Mouse (Mus musculus): ENCODE measurements at regions not wholly inside any gene's neighbourhood (a gene's known extent, or its start where the extent isn't known, plus 50 kb on each side); places are given as distances from the start of the nearest gene placed in this dataset.

- no peak for DNase-seq
Measured at GRCm38 (mm10) chr5:118881886-118882285, 321.4 kb downstream of the Med13l start.

- no peak for DNase-seq
Measured at GRCm38 (mm10) chr5:118888131-118888530, 327.7 kb downstream of the Med13l start.

- no peak for DNase-seq
Measured at GRCm38 (mm10) chr5:118891131-118891530, 330.7 kb downstream of the Med13l start.

- no peak for DNase-seq
Measured at GRCm38 (mm10) chr5:118908224-118908623, 347.7 kb downstream of the Med13l start.

GRCm38 (mm10) chr5:118909756-118910155 lies 349.3 kb downstream of the Med13l start:
- no peak for DNase-seq

- no peak for DNase-seq
Measured at GRCm38 (mm10) chr5:118914191-118914750, 353.8 kb downstream of the Med13l start.

- DNase-seq, result no peak
Measured at GRCm38 (mm10) chr5:118923357-118923756, 362.9 kb downstream of the Med13l start.

GRCm38 (mm10) chr5:118929037-118929436 lies 368.6 kb downstream of the Med13l start:
- DNase-seq, result peak; percentile 12

GRCm38 (mm10) chr5:118929990-118930501 lies 369.6 kb downstream of the Med13l start:
- DNase-seq, result no peak

GRCm38 (mm10) chr5:118939336-118940039 lies 379.0 kb downstream of the Med13l start:
- no peak for DNase-seq

- DNase-seq, result no peak
Measured at GRCm38 (mm10) chr5:118944256-118944655, 383.8 kb downstream of the Med13l start.

GRCm38 (mm10) chr5:118946090-118946489 lies 385.6 kb downstream of the Med13l start:
- no peak for DNase-seq

- no peak for DNase-seq
Measured at GRCm38 (mm10) chr5:118946994-118947393, 386.5 kb downstream of the Med13l start.

- no peak for DNase-seq
Measured at GRCm38 (mm10) chr5:118948119-118948786, 387.8 kb downstream of the Med13l start.

GRCm38 (mm10) chr5:118951067-118951466 lies 390.6 kb downstream of the Med13l start:
- no peak for DNase-seq

GRCm38 (mm10) chr5:118960521-118961001 lies 400.1 kb downstream of the Med13l start:
- DNase-seq, result no peak

GRCm38 (mm10) chr5:118961091-118961490 lies 400.6 kb downstream of the Med13l start:
- DNase-seq, result no peak

- DNase-seq, result no peak
Measured at GRCm38 (mm10) chr5:118962152-118962551, 401.7 kb downstream of the Med13l start.

- DNase-seq, result no peak
Measured at GRCm38 (mm10) chr5:118963001-118963400, 402.5 kb downstream of the Med13l start.

GRCm38 (mm10) chr5:118966901-118967300 lies 406.4 kb downstream of the Med13l start:
- DNase-seq, result no peak

- DNase-seq, result no peak
Measured at GRCm38 (mm10) chr5:118967718-118968117, 407.2 kb downstream of the Med13l start.

- no peak for DNase-seq
Measured at GRCm38 (mm10) chr5:118975147-118975546, 414.7 kb downstream of the Med13l start.

- no peak for DNase-seq
Measured at GRCm38 (mm10) chr5:118978921-118979630, 418.6 kb downstream of the Med13l start.

Measured in thymus, postnatal 4 days (tissue).